In genomic region chr8:125037081-125037480, GRCm38 (mm10) we compare ENCODE assay signal across 16 mouse cellular contexts. TPM values are rescaled to one million over a fixed set of nuclear protein-coding genes. Genes with fewer than 3 reads are reported as not detected.
A peak's percentile ranks its signal among the peaks of the same experiment; 100 is the strongest.
DNase-seq lines count a peak whose midpoint lies in the region; ATAC-seq and TF ChIP-seq lines count a peak whose summit lies in the region.
"Had no signal": no experiment of that assay in that cellular context is flagged by ENCODE, and none has a peak within 500 bp of the region (broad histone marks: within the 10 kb centered on the region; RNA-seq: fewer than 3 reads in every experiment).

No protein-coding gene starts in this region.

- no peaks in the 10 kb centered on the region for H3K27me3 ChIP-seq in limb, embryonic 11.5 days (ENCODE audit: control insufficient read depth, insufficient read depth, low read length)
- no peaks in the 10 kb centered on the region for H3K27me3 ChIP-seq in limb, embryonic 10.5 days (ENCODE audit: low read depth, poor library complexity, severe bottlenecking)
- H3K27me3 ChIP-seq in heart, embryonic 16.5 days (ENCODE audit: control insufficient read depth, insufficient read depth, low read length) = no peaks in the 10 kb centered on the region
- H3K27me3 ChIP-seq in liver, embryonic 16.5 days (ENCODE audit: control insufficient read depth, insufficient read depth, low read depth, low read length) = no peaks in the 10 kb centered on the region
- H3K27me3 ChIP-seq: midbrain, embryonic 13.5 days had no signal

- WGBS in limb, embryonic 11.5 days = 68% methylated on average over 7 of the region's 7 CpGs
- WGBS in limb, embryonic 10.5 days = 78% methylated on average over 7 of the region's 7 CpGs
- 73% methylated on average over 7 of the region's 7 CpGs for WGBS in heart, embryonic 16.5 days
- WGBS in liver, embryonic 16.5 days (ENCODE audit: insufficient replicate concordance) = 62% methylated on average over 7 of the region's 7 CpGs

- peak; percentile 33 for DNase-seq in gastrocnemius, adult 2 months
- DNase-seq in gastrocnemius, postnatal 14 days = no peak
- no peak for DNase-seq in limb, embryonic 11.5 days (ENCODE audit: low spot score)
- DNase-seq in limb, embryonic 10.5 days (ENCODE audit: low spot score) = no peak
- DNase-seq in left cerebral cortex, adult 18-20 months (ENCODE audit: low spot score in 2 of 2) = no peak
- DNase-seq: cerebellum, adult 9-10 months; left cerebral cortex, postnatal 4 days; lung, postnatal 14 days; right cerebral cortex, postnatal 25 days; thymus, postnatal 14 days had no signal

- no peak overlapping the region for H3K9ac ChIP-seq in limb, embryonic 11.5 days (ENCODE audit: low read length)
- H3K9ac ChIP-seq in heart, embryonic 16.5 days (ENCODE audit: low read length) = no peak overlapping the region
- no peak overlapping the region for H3K9ac ChIP-seq in liver, embryonic 16.5 days (ENCODE audit: low read depth, low read length)
- H3K9ac ChIP-seq: midbrain, embryonic 13.5 days had no signal

- intact Hi-C loops in gastrocnemius, adult 2 months (cut with DNase I) = loop anchor here (5.0 kb wide), 2 partner anchors 85 to 140 kb away; partner anchors contain the start of genes Exoc8 and Sprtn
- intact Hi-C loops in gastrocnemius, postnatal 14 days (cut with DNase I; ENCODE audit: low total_unique reads) = no loop called here

- H3K9me3 ChIP-seq in limb, embryonic 11.5 days (ENCODE audit: control insufficient read depth, low read length) = no peaks in the 10 kb centered on the region
- no peaks in the 10 kb centered on the region for H3K9me3 ChIP-seq in limb, embryonic 10.5 days (replicated peaks)
- H3K9me3 ChIP-seq in heart, embryonic 16.5 days (replicated peaks; ENCODE audit: control insufficient read depth, low read length) = no peaks in the 10 kb centered on the region
- no peaks in the 10 kb centered on the region for H3K9me3 ChIP-seq in liver, embryonic 16.5 days (replicated peaks; ENCODE audit: control insufficient read depth, low read length)
- H3K9me3 ChIP-seq: midbrain, embryonic 13.5 days had no signal

- H3K27ac ChIP-seq in gastrocnemius, adult 2 months = peak overlapping the region; percentile 55
- 0 out of 2 replicates have a peak overlapping the region, but pooled peaks have one; percentile 18 for H3K27ac ChIP-seq in limb, embryonic 11.5 days (replicated peaks; ENCODE audit: low read depth, low read length)
- H3K27ac ChIP-seq in limb, embryonic 10.5 days = no peak overlapping the region
- 0 out of 2 replicates have a peak overlapping the region, but pooled peaks have one; percentile 40 for H3K27ac ChIP-seq in heart, embryonic 16.5 days (ENCODE audit: low read length)
- H3K27ac ChIP-seq in liver, embryonic 16.5 days (ENCODE audit: low read length) = peak overlapping the region; percentile 24; the same call in 1 of the 2 replicates
- H3K27ac ChIP-seq: hindbrain, postnatal 0 days; kidney, postnatal 0 days; midbrain, embryonic 13.5 days had no signal

- H3K4me3 ChIP-seq in gastrocnemius, adult 2 months = no peak overlapping the region
- no peak overlapping the region for H3K4me3 ChIP-seq in limb, embryonic 11.5 days (ENCODE audit: low read depth, low read length)
- H3K4me3 ChIP-seq in limb, embryonic 10.5 days = no peak overlapping the region
- no peak overlapping the region for H3K4me3 ChIP-seq in heart, embryonic 16.5 days (ENCODE audit: low read length)
- no peak overlapping the region for H3K4me3 ChIP-seq in liver, embryonic 16.5 days (ENCODE audit: low read depth, low read length)
- H3K4me3 ChIP-seq: midbrain, embryonic 13.5 days had no signal

- TF ChIP-seq CTCF in gastrocnemius, adult 2 months (IDR thresholded peaks at IDR 0.05) = no peak

- H3K36me3 ChIP-seq in limb, embryonic 11.5 days (ENCODE audit: control insufficient read depth, insufficient read depth, low read length) = peaks cover 8% of the 10 kb centered on the region
- H3K36me3 ChIP-seq in limb, embryonic 10.5 days = peaks cover 85% of the 10 kb centered on the region
- peaks cover 2% of the 10 kb centered on the region for H3K36me3 ChIP-seq in heart, embryonic 16.5 days (ENCODE audit: control insufficient read depth, insufficient read depth)
- peaks cover 1% of the 10 kb centered on the region for H3K36me3 ChIP-seq in liver, embryonic 16.5 days (ENCODE audit: control insufficient read depth, insufficient read depth)

- H3K4me2 ChIP-seq in limb, embryonic 11.5 days (ENCODE audit: low read depth, severe bottlenecking) = no peak overlapping the region
- no peak overlapping the region for H3K4me2 ChIP-seq in heart, embryonic 16.5 days (ENCODE audit: low read depth, low read length)
- H3K4me2 ChIP-seq in liver, embryonic 16.5 days (ENCODE audit: low read depth, low read length) = 0 out of 2 replicates have a peak overlapping the region, but pooled peaks have one; percentile 17
- H3K4me2 ChIP-seq: midbrain, embryonic 13.5 days had no signal

- ATAC-seq in limb, embryonic 11.5 days (ENCODE audit: insufficient number of reproducible peaks, low FRiP score, low TSS enrichment, low read depth) = no peak
- peak; percentile 49; the same call in 1 of the 2 replicates for ATAC-seq in heart, embryonic 16.5 days (replicated peaks; ENCODE audit: extremely low read depth, insufficient read depth, low FRiP score)
- ATAC-seq in liver, embryonic 16.5 days (ENCODE audit: low read depth) = peak; percentile 73
- no peak for ATAC-seq in cerebellum, adult (ENCODE audit: insufficient number of reproducible peaks, low FRiP score, low TSS enrichment)
- ATAC-seq: hindbrain, postnatal 0 days; midbrain, embryonic 13.5 days had no signal

- peaks cover 5% of the 10 kb centered on the region; the same call in 1 of the 2 replicates for H3K4me1 ChIP-seq in limb, embryonic 11.5 days (ENCODE audit: control insufficient read depth, insufficient read depth, low read length)
- peaks cover 23% of the 10 kb centered on the region for H3K4me1 ChIP-seq in limb, embryonic 10.5 days
- H3K4me1 ChIP-seq in heart, embryonic 16.5 days (ENCODE audit: control insufficient read depth, insufficient read depth, low read length) = no peaks in the 10 kb centered on the region
- no peaks in the 10 kb centered on the region for H3K4me1 ChIP-seq in liver, embryonic 16.5 days (ENCODE audit: control insufficient read depth, low read depth, low read length)

RNA-seq across cellular contexts. Expression of gene Disc1, which starts 16.9 kb away (rescaled TPM):
- 1 to 10 TPM in 1 of 2 experiments, under 1 TPM in 1; 0.84 to 1.3 TPM for total RNA-seq in gastrocnemius, adult 2 months (2021)
- total RNA-seq in gastrocnemius, postnatal 14 days (2021) = 1 to 10 TPM; 1.8 to 2.1 TPM
- 0.96 and 1.0 TPM in 2 replicates for polyA plus RNA-seq in limb, embryonic 11.5 days (2014; fragmentation: Nextera tagmentation; extraction: Ambion mirVana)
- 1.3 and 1.5 TPM in 2 replicates for polyA plus RNA-seq in limb, embryonic 10.5 days (2016; fragmentation: Nextera tagmentation; extraction: Ambion mirVana)
- polyA plus RNA-seq in heart, embryonic 16.5 days (2015; fragmentation: Nextera tagmentation; extraction: Ambion mirVana) = 2.3 TPM in 2 replicates
- 0.20 and 0.30 TPM in 2 replicates for polyA plus RNA-seq in liver, embryonic 16.5 days (2015; fragmentation: Nextera tagmentation; extraction: Ambion mirVana)
- 1 to 10 TPM; 1.6 to 1.9 TPM for total RNA-seq in left cerebral cortex, adult 18-20 months (2021)

RNA-seq across cellular contexts. Expression of gene Tsnax, which starts 24.3 kb away (rescaled TPM):
- total RNA-seq in gastrocnemius, adult 2 months (2021) = 10 to 100 TPM; 74.2 to 82.9 TPM
- total RNA-seq in gastrocnemius, postnatal 14 days (2021) = 10 to 100 TPM; 64.3 to 67.1 TPM
- 143 and 144 TPM in 2 replicates for polyA plus RNA-seq in limb, embryonic 11.5 days (2014; fragmentation: Nextera tagmentation; extraction: Ambion mirVana)
- 134 and 141 TPM in 2 replicates for polyA plus RNA-seq in limb, embryonic 10.5 days (2016; fragmentation: Nextera tagmentation; extraction: Ambion mirVana)
- 91.8 and 98.2 TPM in 2 replicates for polyA plus RNA-seq in heart, embryonic 16.5 days (2015; fragmentation: Nextera tagmentation; extraction: Ambion mirVana)
- 34.2 and 35.1 TPM in 2 replicates for polyA plus RNA-seq in liver, embryonic 16.5 days (2015; fragmentation: Nextera tagmentation; extraction: Ambion mirVana)
- 100 to 1,000 TPM; 181 to 182 TPM for total RNA-seq in left cerebral cortex, adult 18-20 months (2021)

Comparison
In these comparisons a context has a peak if more than half of its experiments do, and no peak if none do; other contexts are left out.
1. ATAC-seq: peak in heart, embryonic 16.5 days (single experiment) and liver, embryonic 16.5 days (single experiment); none in limb, embryonic 11.5 days (single experiment) and cerebellum, adult (single experiment).